Mouse (Mus musculus): ENCODE results near the gene St6galnac4. TPM values are rescaled to one million over a fixed set of nuclear protein-coding genes. Genes with fewer than 3 reads are reported as not detected.

Gene St6galnac4
- polyA plus RNA-seq, 1 experiment, result 39.5 TPM

DNA sequence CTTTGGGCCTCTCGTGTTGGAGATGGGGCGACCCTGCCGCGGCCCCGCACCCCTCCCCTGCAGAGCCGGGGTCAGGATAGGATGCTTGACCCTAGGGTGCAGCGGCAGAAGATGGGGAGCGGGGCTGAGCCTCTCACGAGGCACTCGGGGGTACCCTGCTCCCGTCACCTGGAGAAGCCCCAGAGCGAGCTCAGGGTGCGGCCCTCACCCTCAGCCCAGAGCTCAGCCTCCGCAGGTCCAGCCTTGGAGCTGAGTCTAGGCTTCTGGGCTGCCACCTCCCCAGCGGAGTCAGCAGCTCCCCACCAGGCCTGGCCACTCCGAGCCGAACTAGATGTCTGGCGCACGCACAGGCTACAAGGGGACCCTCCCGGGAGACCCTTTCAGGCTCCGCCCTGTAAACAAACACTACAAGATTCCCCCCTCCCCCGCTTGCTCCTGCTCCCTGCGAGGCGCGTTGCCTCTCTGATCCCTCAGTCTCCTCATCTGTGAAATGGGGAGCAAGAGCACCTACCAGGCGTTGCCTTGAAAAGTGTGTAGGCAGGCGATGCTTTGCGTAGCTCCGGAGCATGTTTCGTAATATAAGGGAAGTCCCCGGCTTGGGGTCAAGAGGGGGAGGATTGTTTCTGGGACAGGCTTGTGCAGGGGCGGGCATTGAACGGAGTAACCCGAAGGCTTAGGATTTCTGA lies 20.5 kb downstream of the St6galnac4 start:
- TF ChIP-seq CTCF (IDR thresholded peaks at IDR 0.05; ENCODE audit: insufficient read depth, low read length), result no peak
- peak; percentile 40; the same call in 1 of the 2 replicates for TF ChIP-seq POLR2A (IDR thresholded peaks at IDR 0.05; ENCODE audit: borderline replicate concordance, extremely low read depth, low read depth, low read length)
- Histone ChIP-seq H3K4me3 (replicated peaks; ENCODE audit: extremely low read depth, low read depth, low read length) (peak overlapping the region; percentile 62), H3K4me1 (ENCODE audit: control insufficient read depth, insufficient read depth, low read length) (peaks cover 12% of the 10 kb centered on the region)
- 8% methylated on average over 34 of the region's 34 CpGs for WGBS
- peak; percentile 56 for DNase-seq

DNA sequence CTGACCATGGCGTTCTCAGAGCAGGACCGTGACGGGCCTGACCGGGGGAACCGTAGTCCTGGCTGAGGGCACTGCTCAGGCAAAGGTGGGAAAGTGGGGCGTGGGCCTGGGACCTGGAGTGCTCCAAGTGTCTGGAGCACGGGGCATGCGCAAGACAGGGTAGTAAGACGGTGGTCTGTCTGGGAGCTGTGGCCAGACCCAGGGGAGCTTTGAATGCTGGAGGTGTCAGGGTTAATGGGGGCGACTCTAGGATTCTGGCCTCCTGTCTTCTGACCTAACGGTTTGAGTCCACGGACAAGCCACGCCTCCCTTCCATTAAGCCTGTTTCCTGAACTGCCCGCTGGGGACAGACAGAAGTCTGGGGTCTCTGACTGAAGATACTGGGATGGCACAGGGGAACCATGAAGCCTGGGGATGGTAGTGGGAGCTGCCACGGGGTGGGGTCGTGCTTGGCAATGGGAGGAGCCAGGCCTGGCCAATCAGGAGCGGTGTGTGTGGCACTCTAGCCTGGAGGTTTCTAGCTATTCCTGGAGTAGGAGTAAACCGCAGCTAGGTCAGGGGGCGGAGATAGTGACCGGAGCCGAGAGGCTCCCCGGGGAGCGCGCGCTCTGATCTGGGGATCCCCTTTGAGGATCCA lies 21.4 kb downstream of the St6galnac4 start:
- DNase-seq, result peak; percentile 65
- WGBS, result 10% methylated on average over 25 of the region's 25 CpGs
- Histone ChIP-seq H3K4me1 (ENCODE audit: control insufficient read depth, insufficient read depth, low read length) (peaks cover 12% of the 10 kb centered on the region), H3K4me3 (replicated peaks; ENCODE audit: extremely low read depth, low read depth, low read length) (peak overlapping the region; percentile 48)
- TF ChIP-seq POLR2A (IDR thresholded peaks at IDR 0.05; ENCODE audit: borderline replicate concordance, extremely low read depth, low read depth, low read length), result no peak

DNA sequence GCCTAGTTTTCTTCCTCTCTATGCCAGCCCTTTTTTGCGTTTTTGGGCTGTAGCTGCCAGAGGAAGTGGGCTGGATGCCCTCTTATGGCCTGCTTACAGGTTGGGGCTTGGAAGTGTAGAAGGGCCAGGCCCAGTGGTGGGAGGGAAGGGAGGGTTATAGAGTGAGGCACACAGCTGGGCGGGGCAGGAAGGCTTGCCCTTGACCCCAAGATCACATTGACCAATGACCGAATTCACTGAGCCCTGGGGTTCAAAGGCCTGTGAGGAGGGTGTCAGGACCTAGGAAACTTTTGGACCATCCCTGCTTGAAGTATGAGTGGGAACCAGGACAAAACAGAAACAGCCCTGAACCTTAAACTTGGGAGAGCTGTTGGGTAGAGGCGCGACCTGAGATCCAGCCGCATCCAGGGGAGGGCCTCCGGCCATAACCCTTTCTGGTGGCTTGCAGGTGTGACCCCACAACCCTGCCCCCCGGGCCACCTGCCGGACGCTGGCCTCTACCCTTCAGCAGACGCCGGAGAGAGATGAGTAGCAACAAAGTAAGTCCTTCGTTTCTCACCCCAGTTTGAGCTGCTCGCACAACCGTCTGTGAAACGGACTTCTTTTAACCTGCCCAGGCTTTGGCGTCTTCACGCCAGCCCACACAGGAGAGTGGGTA lies 22.0 kb downstream of the St6galnac4 start:
- WGBS, result 69% methylated on average over 18 of the region's 18 CpGs
- peak overlapping the region; percentile 48 for H3K4me3 ChIP-seq (replicated peaks; ENCODE audit: extremely low read depth, low read depth, low read length)
- DNase-seq, result no peak
- no peak for TF ChIP-seq POLR2A (IDR thresholded peaks at IDR 0.05; ENCODE audit: borderline replicate concordance, extremely low read depth, low read depth, low read length)
- TF ChIP-seq CTCF (IDR thresholded peaks at IDR 0.05; ENCODE audit: insufficient read depth, low read length), result no peak
- peaks cover 12% of the 10 kb centered on the region for H3K4me1 ChIP-seq (ENCODE audit: control insufficient read depth, insufficient read depth, low read length)

GRCm38 (mm10) chr2:32610610-32611229 lies 23.8 kb downstream of the St6galnac4 start:
- DNase-seq, result peak; percentile 66
- peaks cover 12% of the 10 kb centered on the region for H3K4me1 ChIP-seq (ENCODE audit: control insufficient read depth, insufficient read depth, low read length)
- no peak for TF ChIP-seq CTCF (IDR thresholded peaks at IDR 0.05; ENCODE audit: insufficient read depth, low read length)
- peak; percentile 26; the same call in 1 of the 2 replicates for TF ChIP-seq POLR2A (IDR thresholded peaks at IDR 0.05; ENCODE audit: borderline replicate concordance, extremely low read depth, low read depth, low read length)
- 10% methylated on average over 23 of the region's 23 CpGs for WGBS
- H3K4me3 ChIP-seq (replicated peaks; ENCODE audit: extremely low read depth, low read depth, low read length), result peak overlapping the region; percentile 9

DNA sequence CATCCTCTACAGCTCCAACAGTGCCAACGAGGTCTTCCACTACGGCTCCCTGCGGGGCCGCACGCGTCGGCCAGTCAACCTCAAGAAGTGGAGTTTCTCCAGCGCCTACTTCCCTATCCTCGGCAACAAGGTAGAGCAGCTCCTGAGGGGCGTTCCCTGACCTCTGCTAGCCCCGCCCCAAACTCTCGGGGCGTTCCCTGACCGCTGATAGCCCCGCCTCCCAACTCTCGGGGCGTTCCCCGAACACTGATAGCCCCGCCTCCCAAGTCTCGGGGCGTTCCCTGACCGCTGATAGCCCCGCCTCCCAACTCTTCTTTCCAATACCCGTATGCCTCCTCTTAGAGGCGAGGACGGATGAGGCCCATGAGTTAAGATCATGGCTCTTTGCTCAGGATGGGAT lies 25.4 kb downstream of the St6galnac4 start:
- 83% methylated on average over 26 of the region's 26 CpGs for WGBS
- DNase-seq, result no peak
- TF ChIP-seq POLR2A (IDR thresholded peaks at IDR 0.05; ENCODE audit: borderline replicate concordance, extremely low read depth, low read depth, low read length) (no peak), CTCF (IDR thresholded peaks at IDR 0.05; ENCODE audit: insufficient read depth, low read length) (no peak)
- H3K4me1 ChIP-seq (ENCODE audit: control insufficient read depth, insufficient read depth, low read length), result peaks cover 10% of the 10 kb centered on the region
- H3K4me3 ChIP-seq (replicated peaks; ENCODE audit: extremely low read depth, low read depth, low read length), result no peak overlapping the region

GRCm38 (mm10) chr2:32617109-32617508 lies 30.2 kb downstream of the St6galnac4 start:
- Histone ChIP-seq H3K4me3 (replicated peaks; ENCODE audit: extremely low read depth, low read depth, low read length) (no peak overlapping the region), H3K4me1 (ENCODE audit: control insufficient read depth, insufficient read depth, low read length) (peaks cover 8% of the 10 kb centered on the region)
- TF ChIP-seq CTCF (IDR thresholded peaks at IDR 0.05; ENCODE audit: insufficient read depth, low read length) (no peak), POLR2A (IDR thresholded peaks at IDR 0.05; ENCODE audit: borderline replicate concordance, extremely low read depth, low read depth, low read length) (no peak)
- DNase-seq, result no peak
- 97% methylated on average over 1 of the region's 1 CpGs for WGBS

DNA sequence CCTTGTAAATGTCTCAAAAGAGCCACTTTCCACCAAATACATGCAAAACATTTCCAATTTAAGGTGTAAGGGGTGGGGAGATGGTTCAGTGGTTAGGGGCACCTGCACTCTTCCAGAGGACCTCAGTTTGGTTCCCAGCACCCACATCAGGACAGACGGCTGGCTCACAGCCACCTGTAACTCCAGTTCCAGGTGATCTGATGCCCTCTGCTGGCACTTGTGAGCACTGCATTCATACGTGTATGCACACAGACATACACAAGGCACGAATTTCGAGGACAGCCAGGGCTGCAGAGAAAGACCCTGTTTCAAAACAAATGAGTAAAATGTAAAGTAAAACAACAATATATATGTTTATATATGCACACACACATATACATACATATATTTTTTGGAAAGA lies 30.7 kb downstream of the St6galnac4 start:
- TF ChIP-seq POLR2A (IDR thresholded peaks at IDR 0.05; ENCODE audit: borderline replicate concordance, extremely low read depth, low read depth, low read length), result no peak
- peak; percentile 23; the same call in 1 of the 2 replicates for TF ChIP-seq CTCF (IDR thresholded peaks at IDR 0.05; ENCODE audit: insufficient read depth, low read length)
- no peak for DNase-seq

DNA sequence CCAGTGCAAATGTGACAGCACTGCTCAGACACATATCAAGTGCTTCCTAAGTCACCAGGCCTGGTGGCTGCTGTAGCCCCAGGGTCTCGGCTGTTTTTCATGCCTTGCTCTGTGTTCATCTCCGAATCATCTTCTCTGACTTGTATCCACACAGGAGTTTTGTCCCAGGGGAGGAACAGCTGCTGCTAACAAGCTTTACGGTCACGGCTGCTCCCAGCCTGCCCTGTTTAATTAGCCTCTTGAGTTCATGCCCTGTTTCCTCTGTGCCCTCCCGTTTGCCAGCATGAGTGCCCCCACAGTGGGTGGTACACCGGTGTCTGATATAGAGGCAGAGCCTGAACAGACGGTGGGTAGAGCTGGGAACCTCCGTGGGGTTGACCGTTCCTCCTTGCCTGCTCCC lies 31.2 kb downstream of the St6galnac4 start:
- 84% methylated on average over 9 of the region's 9 CpGs for WGBS
- DNase-seq, result no peak
- Histone ChIP-seq H3K4me3 (replicated peaks; ENCODE audit: extremely low read depth, low read depth, low read length) (no peak overlapping the region), H3K4me1 (ENCODE audit: control insufficient read depth, insufficient read depth, low read length) (peaks cover 8% of the 10 kb centered on the region)
- TF ChIP-seq POLR2A (IDR thresholded peaks at IDR 0.05; ENCODE audit: borderline replicate concordance, extremely low read depth, low read depth, low read length), result no peak
- TF ChIP-seq CTCF (IDR thresholded peaks at IDR 0.05; ENCODE audit: insufficient read depth, low read length), result no peak

More for the DNA sequence above, 30.7 kb downstream of the St6galnac4 start:
- WGBS, result 89% methylated on average over 4 of the region's 4 CpGs
- Histone ChIP-seq H3K4me1 (ENCODE audit: control insufficient read depth, insufficient read depth, low read length) (peaks cover 8% of the 10 kb centered on the region), H3K4me3 (replicated peaks; ENCODE audit: extremely low read depth, low read depth, low read length) (no peak overlapping the region)
